Mouse (Mus musculus) urinary bladder, postnatal 4 days (tissue): ENCODE data around the gene Pdha1.
A peak's percentile ranks its signal among the peaks of the same experiment; 100 is the strongest.

ENCODE experiments used
- DNase-seq, 2 experiments: peaks; one replicate each; pipeline ENCODE4 v3.0.0; 2021 to 2022; ENCODE audit warnings: low spot score in 2 of 2

The Pdha1 gene

DNA sequence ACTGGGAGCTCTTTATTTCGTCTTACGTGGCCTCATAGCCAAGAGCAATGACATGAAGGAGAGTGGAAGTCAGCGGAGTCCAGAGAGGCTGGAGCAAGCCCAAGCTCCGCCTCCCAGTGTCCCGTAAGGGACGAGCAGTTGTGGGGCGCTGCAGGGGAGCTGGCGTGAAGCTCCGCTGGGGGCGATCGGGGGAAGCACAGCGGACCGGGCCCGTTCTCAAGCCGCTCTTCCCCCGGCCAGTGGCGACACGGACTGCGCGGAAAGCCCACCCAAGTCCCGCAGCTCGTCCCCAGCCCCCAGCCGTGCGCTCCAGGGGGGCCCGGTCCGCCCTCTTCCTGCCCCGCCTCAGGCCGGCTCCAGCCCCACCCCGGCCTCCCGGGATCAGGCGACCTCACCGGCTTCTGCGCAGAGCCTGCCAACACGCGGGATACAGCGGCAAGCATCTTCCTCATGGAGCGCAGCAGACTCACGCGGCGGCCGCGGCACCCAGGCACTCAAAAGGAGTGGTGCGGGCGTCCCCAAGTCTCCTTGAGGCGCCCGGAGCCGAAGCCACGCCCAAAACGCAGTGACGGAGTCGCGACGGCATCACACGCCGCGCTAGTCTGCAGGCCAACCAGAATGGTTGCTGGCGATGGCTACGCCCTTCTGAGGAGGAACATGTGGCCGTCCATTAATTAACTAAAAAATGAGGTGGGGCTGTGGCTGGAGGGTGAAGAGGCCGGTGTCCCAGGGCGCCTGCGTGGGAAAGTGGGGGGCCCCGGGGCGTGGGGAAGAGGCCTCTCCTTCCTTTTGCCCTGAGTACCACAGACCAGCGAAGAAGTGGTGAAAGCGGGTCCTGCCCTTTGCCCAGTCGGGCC lies at the start of gene Pdha1:
Gene Pdha1 (minus strand): TSS at position 553 of the 857 bp plus-strand sequence.
- peak; percentile 82 to 83 for DNase-seq

DNA sequence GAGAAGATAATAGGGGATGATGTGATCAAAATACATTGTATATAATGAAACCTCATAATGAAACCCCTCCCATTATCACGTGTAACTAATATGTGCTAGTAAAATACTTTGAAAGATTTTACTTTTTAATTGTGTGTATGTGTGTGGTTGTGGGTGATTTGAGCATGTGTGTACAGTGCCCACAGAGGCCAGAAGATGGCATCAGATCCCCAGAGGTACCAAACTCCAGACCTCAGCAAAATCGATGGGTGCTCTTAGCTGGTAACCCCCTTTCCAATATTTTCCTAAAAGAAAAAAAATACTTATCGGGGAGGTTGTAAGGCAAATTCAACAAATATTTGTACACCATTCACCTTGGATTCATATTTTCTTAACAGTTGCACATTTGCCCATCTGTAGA lies 40.8 kb upstream of the Pdha1 start:
- no peak for DNase-seq

DNA sequence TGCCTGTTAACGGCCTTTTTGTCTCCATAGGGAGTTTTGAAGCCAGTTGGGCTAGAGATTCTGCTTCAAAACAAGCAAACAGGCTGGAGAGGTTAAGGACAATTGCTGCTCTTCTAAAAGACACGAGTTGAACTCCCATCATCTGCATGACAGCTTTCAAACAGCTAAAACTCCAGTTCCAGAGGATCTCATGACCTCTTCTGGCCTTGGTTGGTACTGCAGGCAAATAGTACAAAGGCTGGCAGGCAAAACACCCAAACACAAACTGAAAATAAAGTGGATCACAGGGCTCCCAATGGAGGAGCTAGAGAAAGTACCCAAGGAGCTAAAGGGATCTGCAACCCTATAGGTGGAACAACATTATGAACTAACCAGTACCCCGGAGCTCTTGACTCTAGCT lies 31.9 kb upstream of the Pdha1 start:
- DNase-seq, result peak in 1 of 2 experiments; percentile 61

DNA sequence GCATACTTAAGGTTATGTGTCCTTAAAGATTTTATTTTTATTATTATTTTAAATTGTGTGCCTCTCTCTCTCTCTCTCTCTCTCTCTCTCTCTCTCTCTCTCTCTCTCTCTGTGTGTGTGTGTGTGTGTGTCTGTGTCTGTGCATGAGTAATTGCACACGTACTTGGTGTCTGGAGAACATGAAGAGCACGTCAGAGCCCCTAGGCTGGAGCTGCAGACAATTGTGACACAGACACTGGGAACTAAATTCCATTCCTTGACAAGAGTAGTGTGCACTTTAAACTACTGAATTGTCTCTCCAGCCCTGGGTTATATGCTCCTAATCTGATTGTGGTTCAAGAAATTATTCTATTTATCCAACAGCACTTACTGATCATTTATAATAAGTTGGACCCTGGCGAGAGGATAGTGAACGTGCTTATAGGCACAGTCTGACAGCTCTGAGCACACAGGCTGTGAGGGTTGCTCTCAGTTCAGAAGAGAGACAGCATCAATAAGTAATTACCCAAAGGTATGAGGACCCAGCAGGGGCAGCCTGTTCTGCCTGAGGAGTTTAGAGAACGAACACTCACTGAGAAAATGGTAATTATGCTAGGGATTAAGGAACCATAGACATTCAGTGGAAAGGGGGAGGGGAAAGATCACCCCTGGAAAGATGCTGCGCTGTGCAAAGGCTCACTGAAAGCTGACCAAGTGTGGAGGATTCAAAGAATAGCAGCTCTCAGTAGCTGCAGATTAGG lies 28.2 kb upstream of the Pdha1 start:
- no peak for DNase-seq

DNA sequence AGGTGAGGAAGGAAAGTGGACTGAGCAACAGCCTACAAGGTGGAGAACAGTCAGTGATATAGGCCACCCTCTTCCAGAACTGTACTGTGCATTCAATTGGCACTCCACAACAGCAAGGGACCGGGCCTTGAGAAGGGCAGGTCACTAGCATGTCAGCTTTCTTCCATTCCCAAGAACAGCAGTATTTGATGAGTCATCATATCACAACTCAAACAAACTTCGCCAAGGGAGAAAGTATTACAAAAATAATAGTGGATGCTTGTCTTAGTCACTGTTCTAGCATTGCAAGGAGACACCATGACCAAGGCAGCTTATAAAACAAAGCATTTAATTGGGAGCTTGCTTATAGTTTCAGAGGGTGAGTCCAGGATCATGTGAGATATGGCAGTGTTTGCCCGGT lies 26.0 kb upstream of the Pdha1 start:
- DNase-seq, result no peak

DNA sequence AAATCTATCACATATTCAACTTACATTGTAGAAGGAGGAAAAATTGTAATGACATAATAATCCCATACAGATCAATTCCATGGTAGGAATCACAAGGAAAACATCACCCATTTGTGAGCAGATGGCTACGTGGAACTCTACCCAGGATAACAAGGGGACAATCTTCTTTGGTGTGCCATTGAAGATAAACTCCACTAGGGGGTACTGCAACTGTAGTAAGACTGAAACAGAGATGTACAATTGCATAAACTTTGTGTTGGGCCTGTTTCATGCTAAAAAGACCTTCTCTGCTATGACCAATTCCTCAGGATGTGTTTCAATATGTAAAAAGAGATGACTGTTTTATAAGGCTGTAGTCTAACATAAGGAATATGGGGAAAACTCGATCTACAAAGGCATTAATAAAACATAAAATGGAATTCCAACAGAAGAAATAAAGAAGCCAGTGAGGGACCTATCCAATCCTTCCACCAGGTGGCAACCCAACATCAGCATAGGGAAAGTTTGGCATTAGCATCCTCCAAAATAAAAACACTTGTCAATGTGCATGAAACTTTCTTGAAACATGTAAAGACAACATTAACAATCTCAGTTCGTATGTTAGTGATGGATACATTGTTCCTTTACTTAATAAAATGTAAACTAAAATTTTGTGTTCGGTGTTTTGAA lies 15.1 kb upstream of the Pdha1 start:
- no peak for DNase-seq

DNA sequence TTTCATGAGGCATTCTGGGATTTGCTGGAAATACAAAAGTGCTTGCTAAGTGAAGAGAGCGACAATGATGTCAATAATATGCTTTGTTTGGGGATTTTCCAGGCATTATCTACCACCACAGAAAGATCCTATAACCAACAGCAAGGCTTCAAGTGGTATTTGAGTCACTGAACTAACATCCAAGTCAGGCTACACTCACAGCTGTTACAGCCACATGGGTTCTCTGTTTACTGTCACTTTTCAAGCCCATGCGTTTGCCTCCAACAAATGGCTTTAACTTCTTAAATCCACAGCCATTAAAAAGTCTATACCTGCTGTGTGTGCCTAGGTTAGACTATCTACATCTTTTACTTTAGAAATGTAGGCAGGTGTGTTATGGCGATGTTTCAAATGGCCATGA lies 10.6 kb upstream of the Pdha1 start:
- no peak for DNase-seq

DNA sequence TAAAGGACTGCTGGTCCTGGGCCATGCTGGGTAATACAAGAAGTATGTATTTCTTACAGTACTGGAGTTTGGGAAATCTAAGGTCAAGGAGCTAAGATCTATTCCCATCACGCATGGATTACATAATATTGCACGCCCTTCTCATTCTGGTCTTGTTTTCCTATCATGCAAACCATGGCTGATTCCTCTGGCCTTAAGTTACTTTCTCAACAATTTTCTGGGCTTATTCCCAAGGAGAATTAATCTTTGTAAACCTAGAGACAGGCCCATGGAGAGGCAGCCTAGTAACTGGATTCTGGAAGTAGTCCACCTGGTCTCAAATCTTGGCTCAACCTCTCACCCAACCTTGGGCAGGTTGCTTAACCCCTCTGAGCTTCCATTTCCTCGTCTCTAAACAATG lies 9.2 kb upstream of the Pdha1 start:
- DNase-seq, result no peak

DNA sequence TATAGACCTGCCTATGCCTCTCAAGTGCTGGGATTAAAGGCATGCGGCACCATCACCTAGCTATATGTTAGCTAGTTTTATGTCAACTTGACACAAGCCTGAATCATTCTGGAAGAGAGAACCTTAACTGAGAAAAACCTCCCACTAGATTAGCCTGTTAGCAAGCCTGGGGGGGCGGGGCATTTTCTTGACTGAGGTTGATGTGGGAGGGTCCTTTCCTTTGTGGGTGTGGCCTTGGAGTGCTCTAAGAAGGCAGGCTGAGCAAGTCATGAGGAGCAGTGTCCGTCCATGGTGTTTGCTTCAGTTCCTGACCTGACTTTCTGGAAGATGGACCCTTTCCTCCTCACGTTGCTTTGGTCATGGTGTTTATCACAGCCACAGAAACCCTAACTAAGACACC lies 8.6 kb upstream of the Pdha1 start:
- no peak for DNase-seq

DNA sequence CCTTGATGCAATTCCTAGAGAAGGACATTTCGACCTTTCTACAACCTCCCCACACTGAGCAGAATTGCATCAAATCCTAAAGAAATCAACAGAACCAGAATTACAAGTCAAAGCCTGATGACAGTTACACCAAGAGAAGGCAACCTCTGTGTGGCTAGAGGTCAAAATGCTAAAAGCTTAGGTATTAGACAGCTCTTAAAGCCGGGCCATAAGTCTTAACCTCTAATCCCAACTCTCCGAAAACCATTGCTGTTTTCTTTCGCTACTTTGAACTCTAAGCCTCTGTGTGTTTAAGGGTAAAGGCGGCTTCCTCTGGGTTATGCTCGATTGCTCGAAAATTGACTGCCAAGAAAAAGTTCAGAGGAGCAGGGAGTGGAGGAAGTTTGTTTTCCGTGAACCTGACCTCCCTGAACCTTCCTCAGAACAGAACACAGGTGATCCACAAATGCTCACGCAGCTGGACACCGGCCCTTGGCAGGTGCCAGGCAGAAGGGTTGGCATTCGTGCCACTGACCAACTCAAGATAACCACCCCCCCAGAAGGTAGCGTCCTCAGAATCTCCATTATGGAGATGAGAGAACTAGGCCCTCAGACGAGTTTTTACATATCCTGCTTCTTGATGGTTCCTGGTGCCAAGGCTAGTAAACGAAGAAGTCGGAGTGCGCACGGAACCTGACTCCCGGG lies 894 bp downstream of the Pdha1 start:
- no peak for DNase-seq

DNA sequence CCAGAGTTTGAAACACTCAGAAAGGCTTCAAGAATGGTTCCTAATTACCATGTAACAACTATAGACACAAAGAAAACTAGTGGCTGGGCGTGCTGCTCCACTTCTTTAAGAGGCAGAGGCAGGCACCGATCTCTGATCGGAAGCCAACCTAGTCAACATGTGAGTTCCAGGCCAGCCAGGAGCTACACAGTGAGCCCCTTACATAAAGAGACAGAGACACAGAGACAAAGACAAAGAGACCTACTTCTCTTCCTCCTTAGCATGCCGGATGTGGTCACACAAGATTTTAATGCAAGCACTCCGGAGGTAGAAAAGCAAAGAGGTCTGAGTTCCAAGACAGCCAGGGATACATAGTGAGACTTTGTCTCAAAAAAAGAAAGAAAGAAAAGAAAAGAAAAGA lies 2.1 kb downstream of the Pdha1 start:
- peak in 1 of 2 experiments; percentile 9 for DNase-seq

DNA sequence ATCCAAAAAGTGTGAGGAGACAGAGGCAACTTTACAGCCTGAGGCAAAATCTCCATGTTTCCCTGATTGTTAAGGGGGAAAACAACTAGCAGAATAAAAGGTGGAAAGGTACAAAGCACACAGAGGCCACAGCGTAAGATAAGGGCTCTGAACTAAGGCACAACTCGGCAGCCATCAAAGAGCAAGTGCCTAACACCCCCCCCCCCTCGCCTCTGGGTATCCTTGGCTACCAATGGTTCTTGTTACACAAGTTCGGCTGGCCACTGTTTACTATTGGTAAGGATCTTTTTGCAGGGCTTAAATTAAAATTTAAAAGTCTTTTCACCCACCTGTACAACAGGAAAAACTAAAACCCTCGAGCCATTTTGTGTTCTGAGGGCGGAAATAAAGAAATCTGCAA lies 2.5 kb downstream of the Pdha1 start:
- DNase-seq, result peak in 1 of 2 experiments; percentile 9

DNA sequence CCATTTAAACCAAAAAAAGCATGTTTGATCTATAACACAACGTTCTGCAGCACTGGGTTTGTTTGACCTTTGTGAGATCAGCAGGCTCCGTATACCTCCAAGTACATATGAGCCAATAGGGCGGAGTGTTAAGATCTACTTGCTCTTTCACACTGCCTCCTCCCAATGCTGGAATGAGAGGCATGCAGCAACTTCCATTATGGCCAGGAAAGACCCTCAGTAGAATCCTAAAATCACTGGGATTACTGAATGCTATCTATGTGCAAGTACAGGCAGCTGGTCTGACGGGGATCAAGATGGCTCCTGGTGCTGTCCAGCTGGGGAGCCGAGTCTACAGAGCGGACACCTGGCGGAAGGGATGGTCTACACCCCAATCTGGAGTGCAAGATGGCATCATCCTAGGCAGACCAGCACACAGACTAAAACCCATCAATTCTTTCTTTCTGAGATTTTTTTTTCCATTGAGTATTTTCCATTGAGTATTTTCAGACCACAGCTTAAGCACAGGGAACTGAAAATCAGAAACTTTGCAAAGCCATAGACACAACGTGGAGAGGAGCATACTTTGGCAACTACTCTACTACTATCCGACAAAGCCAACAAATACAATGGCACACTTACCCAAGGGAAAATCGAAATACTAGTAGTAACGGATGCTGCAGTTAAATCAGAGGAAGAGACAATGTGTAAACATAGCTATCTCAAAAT lies 3.9 kb downstream of the Pdha1 start:
- DNase-seq, result no peak

DNA sequence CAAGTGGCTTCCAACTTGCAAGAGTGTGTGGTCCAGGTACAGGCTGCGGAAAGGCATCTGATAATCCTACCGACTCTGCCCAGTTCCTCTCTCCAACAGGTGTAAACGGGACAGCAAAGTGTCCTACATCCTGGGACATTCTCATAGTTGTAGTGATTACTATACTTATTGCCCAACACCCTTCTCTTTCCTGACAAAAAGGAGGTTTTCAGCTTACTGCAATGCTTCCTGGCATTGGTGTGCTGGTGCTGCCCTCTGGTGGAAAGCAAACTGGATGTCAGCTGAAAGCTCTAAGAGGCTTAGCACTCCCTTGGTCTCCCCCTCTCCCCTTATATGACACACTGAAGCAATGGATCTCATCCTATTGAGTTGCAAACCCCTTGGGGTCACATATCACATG lies 21.6 kb downstream of the Pdha1 start:
- peak in 1 of 2 experiments; percentile 21 for DNase-seq

DNA sequence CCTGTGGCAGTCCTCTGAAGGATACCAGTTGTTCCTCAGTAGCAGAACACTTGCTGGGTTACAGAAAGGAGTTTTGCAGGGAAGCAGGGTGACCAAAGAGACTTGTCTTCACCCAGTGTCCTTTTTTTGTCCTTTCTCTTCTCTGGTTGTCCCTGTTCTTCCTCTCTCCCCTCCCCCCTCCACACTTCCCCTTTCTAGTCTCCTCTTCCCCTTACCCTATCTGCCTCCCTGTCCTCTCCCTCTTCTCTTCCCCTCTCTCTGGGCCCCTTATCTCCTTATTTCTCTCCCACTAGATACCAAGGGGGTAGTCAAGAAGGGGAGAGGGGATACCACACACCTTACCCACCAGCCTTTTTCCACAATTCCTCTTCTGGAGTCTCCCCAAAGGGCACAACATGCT lies 22.1 kb downstream of the Pdha1 start:
- DNase-seq, result no peak

DNA sequence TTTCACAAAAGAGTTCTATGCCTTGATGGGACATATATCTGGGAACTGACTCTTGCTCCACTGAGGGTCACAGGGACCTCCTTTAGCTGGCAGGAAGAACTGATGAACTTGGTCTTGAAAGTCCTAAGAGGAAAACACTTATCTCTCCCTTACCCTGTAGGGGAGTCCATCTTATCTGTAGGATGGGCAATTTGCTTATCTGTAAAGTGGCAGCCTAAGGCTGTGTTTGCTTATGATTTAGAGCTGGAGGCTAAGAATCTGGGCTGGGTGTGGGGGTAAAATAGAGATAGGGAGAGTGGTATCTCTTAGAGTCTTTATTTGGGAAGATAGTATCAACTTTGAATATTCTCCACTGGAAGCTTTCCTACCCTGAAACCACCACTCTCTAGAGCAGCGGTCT lies 24.4 kb downstream of the Pdha1 start:
- DNase-seq, result no peak

DNA sequence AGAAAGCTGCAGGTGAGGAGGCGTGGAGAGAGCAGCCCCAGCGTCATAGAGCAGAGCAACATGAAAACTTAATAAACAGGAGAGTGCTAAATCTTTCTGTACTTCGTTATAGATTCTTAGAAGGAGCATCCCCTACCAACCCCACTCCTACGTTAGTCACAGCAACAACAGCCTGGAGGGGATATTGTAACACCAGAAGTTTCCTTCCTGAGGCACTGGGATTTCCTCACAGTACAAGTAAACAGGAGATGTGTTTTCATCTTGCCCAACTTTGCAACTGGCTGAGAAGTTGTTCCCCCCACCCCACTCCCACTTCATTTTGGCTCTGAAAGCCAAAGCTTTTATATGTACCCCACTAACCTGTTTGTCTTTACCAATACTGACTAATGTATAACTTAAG lies 30.4 kb downstream of the Pdha1 start:
- no peak for DNase-seq

DNA sequence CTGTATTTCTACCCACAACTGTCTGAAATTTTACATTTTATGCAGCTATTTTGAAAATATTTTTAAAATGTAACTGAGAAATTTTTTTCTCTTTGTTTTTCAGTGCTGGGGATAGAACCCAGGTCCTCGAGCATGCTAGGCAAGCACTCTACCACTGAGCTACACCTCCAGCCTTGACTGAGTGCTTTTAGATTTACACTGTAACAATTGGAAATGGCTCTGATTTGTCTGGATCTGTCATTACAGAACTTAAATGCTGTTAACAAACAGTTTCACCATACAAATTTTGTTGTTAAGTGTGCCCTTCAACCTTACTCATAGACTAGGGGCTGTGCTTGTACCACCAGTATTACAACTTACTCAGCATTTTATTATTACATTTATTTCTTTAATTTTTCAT lies 46.2 kb downstream of the Pdha1 start:
- DNase-seq, result no peak
